Mouse (Mus musculus) testis, postnatal 14 days (tissue): Measurements from ENCODE around the gene Dppa3.
A peak's percentile ranks its signal among the peaks of the same experiment; 100 is the strongest.

Experiments used
- DNase-seq: peaks from one replicate; pipeline ENCODE4 v3.0.0; 2021; ENCODE audit warnings: low spot score

Gene Dppa3

GRCm38 (mm10) chr6:122667715-122668114 lies 41.5 kb downstream of the Dppa3 start:
- DNase-seq, result no peak

DNA sequence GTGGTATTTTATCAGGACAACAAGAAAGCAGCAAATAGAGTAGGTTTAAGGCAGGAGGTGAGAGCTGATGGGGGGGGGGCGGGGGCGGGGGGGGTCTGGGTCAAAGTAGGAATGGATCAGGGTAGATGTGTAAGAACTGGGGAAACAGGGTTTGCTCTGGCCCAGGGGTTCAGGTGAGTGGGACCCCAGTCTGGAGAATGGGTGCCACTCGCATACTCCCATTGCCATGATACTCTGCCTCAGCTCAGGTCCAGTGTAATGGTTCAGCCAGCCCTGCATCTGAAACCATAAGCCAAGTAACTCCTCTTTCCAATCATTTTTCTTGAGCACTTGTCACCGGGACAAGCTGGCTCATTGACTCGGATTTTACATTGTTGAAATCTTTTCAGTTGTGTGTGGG lies 42.6 kb downstream of the Dppa3 start:
- no peak for DNase-seq

DNA sequence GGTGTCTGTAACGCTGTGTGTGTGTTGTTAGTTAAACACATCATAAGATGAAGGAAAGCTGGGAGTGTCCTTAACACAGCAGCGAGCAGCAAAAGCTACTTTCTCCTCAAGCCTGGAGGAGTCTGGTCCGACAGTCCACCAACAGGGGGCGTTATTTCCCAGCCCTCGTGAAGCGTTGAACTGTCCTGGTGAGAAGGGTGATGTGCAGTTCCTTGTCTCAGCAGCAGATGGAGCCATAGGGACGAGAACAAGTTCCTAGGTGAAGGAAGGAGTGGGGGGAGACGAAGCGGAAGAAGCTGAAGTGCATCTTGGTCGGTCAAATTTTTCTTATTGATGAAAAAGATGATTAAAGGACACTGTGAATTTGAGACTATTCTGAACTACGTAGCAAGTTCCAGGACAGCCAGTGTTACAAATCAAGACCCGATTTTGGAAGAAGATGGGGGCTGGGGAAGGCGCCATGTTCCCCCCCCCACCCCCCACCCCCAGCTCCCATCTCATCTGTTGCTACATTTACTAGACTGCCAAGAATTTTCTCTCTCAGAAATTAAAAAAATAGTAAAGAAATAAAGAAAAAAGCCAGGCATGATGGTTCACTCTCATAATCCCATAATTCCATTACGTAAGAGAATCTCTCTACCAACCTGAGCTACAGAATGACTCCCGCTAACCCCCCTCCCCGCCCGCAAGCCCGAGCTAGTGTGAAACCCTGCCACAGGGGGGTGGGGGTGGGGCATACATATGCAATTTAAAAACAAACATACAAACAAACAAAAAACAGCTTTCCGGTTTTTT lies 43.4 kb downstream of the Dppa3 start:
- peak; percentile 92 for DNase-seq

- DNase-seq, result no peak
Measured at GRCm38 (mm10) chr6:122670201-122670551, 44.0 kb downstream of the Dppa3 start.

DNA sequence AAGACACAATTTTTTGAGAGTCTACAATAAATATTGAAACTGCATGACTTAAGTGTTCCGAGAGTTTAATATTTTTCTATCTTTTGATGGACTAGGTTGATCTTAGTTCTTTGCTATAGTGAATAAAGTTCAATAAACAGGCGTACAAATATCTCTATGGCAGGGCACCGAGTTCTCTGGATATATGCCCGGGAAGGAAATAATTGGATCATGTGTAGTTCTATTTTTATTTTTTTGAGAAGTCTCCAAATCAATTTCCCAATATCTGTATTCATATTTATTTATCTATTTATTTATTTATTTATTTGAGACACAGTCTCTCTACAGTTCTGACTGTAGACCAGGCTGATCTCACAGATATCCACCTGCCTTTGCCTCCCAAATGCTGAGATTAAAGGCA lies 44.6 kb downstream of the Dppa3 start:
- DNase-seq, result no peak

DNA sequence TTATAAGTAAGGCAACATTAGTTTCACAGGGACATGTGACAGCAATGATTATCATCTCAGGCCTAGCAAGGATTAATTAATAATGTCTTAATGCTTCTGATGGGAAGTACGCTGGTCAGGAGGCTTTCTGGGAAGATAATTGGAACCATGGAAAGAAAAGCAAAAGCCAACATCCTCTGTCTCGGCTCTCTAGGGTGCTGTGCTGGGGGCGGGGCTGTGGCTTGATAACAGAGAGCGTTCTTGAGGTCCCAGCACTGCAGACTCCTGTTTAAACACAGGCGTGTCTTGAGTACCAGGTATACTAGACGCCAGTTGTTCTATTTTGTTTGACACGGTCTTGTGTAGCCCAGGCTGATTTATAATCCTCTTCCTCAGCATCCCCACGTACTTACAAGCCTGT lies 46.5 kb downstream of the Dppa3 start:
- no peak for DNase-seq
